Mouse (Mus musculus) embryonic facial prominence, embryonic 10.5 days (tissue): ENCODE results near the gene Rplp0. TPM values are rescaled to one million over a fixed set of nuclear protein-coding genes. Genes with fewer than 3 reads are reported as not detected.
"Not testable (repeated sequence)": the region's sequence is repeated elsewhere in the genome, so short reads cannot be mapped to it uniquely, and the experiment has no call there.

Experiments used
- DNase-seq: peaks from one replicate; pipeline ENCODE4 v3.0.0-alpha.2; 2017; ENCODE audit warnings: low spot score
- H3K27ac ChIP-seq: fragments of 300-500 bp; sonication (generic); replicated peaks from 2 replicates; pipeline ENCODE4 v1.5.1; 2016; ENCODE audit warnings: mild to moderate bottlenecking
- H3K27me3 ChIP-seq: fragments of 300-500 bp; sonication (generic); replicated peaks from 2 replicates; pipeline ENCODE4 v1.6.1; 2016; ENCODE audit warnings: low read depth, mild to moderate bottlenecking; ENCODE audit not compliant: poor library complexity, severe bottlenecking
- H3K36me3 ChIP-seq: fragments of 300-500 bp; sonication (generic); replicated peaks from 2 replicates; pipeline ENCODE4 v1.6.1; 2016; ENCODE audit warnings: mild to moderate bottlenecking, moderate library complexity
- H3K4me1 ChIP-seq: fragments of 300-500 bp; sonication (generic); 2 replicates; pipeline ENCODE4 v1.6.1; 2016
- H3K4me3 ChIP-seq: fragments of 300-500 bp; sonication (generic); 2 replicates; pipeline ENCODE4 v1.5.1; 2016; ENCODE audit warnings: mild to moderate bottlenecking, moderate library complexity
- H3K9me3 ChIP-seq: fragments of 300-500 bp; sonication (generic); 2 replicates; pipeline ENCODE4 v1.6.1; 2016; ENCODE audit warnings: mild to moderate bottlenecking
- WGBS: fragments of 180-500 bp; shearing (Covaris S2); methylation state at CpG from one replicate; pipeline ENCODE4 v1.1.7; 2016; 5-methylcytosine and 5-hydroxymethylcytosine counted together
- polyA plus RNA-seq: library from polyadenylated mRNA; unstranded; fragments of >200 nt; fragmentation: Nextera tagmentation; extraction: Ambion mirVana; gene quantifications from 2 replicates; pipeline ENCODE4 v1.2.1, GENCODE M21; 2016

The Rplp0 gene
- 1,413 and 1,489 TPM in 2 replicates for polyA plus RNA-seq

DNA sequence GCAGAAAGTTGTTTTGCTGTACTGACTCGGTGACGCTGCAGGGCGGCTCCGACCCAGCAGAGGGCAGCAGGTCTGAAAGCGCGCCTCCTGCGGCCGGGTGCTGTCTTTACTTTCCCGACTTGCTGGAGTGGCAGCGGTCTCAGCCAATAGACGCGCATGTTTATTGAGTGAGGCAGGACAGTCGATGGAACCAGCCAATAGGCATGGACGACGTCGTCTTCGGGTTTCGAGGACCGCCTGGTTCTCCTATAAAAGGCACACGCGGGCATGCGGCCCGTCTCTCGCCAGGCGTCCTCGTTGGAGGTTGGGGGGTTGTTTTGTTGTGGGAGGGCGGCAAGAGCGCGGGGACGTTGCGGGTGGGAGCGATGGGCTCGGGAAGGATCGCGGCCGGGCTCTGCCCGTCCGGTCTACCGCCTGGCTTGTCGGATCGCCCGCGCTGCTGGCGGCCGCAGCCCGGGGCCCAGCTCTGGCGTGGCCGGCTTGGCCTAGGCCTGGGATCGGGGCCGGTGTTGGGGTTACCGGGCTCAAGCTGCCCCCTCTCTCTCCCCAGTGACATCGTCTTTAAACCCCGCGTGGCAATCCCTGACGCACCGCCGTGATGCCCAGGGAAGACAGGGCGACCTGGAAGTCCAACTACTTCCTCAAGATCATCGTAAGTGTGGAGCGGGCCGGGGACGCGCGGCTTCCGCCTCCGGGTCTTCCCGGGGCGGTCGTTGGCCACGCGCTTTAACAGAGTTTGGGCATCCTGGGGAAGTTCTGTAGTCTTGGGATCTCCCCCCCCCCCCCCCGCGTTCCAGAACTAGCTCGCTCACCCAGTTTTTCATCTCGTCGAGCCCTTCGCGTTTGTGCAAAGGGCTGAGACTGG, at the start of gene Rplp0:
Rplp0 (plus strand) TSS at position 231 of the 865 bp plus-strand sequence.
- under 1% methylated on average over 78 of the region's 78 CpGs for WGBS
- H3K36me3 ChIP-seq: peaks cover 54% of the 10 kb centered on the region
- H3K9me3 ChIP-seq: no peaks in the 10 kb centered on the region
- H3K4me1 ChIP-seq: peaks cover 40% of the 10 kb centered on the region
- peak within 1 kb of the TSS; percentile 84 for H3K4me3 ChIP-seq
- DNase-seq: peak; percentile 99
- H3K27ac ChIP-seq: peak within 1 kb of the TSS; percentile 95
- no peaks in the 10 kb centered on the region for H3K27me3 ChIP-seq

DNA sequence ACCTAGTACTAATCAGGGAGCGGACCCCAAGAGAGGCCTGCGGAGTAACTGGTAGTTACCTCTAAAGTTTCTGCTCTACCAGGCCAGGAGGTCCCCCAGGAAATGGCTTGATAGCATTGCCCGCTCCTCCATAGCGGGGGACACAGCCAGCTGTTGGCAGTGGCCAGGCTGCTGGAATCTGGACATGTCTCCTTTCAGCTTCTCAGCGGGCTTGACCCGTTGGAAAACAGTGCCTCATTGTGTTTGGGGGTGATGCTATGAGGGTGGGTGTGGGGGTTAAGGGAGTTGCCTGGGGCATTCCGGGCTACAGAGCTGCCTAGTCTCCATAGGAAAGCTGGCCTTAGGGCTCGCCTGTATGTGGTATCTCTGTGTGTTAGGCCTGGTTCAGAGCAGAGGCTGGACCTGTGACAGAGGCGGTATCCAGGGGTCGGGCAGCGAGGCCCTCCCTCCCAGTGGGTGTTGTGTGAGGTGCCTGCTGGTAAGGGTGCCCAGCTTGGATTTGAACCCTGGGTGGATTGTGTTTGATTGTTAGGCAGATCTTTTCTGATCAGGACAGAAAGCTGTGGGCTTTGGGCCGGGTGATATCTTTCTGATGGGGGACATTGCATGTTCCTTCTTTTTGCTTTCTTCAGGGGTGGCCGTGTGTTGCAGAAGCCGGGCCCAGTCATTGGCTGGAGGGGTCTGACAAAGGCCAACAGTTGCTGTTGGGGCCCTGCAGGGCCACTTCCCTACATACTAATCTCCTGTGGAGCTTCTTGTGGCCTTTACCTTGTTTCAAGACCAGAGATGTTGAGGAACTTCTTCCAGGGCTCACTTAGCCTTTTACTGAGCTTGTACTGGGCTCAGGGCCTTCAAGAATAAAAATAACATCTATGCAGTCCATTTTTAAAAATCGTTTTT, 49.2 kb upstream of the Rplp0 start:
- H3K27me3 ChIP-seq: no peaks in the 10 kb centered on the region
- peaks cover 70% of the 10 kb centered on the region for H3K4me1 ChIP-seq
- peaks cover 23% of the 10 kb centered on the region for H3K36me3 ChIP-seq
- H3K9me3 ChIP-seq: no peaks in the 10 kb centered on the region
- DNase-seq: peak; percentile 49
- WGBS: 51% methylated on average over 15 of the region's 15 CpGs
- peak overlapping the region; percentile 32 for H3K27ac ChIP-seq
- peak overlapping the region; percentile 91 for H3K4me3 ChIP-seq

DNA sequence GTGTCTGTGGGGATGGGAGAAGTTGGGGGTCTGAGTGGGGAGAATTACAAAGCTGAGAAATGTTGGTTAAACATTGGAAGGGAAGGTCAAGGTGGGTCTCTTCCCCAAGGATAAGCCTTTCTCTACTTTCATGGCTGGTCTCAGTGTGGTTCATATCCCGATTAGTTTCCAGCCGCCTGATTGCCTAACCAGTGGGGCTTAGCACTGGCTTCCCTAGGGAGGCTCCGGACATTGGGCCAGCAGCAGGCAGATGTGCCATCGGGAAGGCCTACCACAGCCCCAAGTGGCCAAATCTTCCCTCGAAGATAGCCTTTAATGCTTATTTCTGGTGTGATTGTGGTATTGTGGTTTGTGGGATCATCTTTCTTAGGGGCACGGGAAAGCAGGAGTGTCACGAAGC, 46.9 kb upstream of the Rplp0 start:
- Histone ChIP-seq H3K4me1 (peaks cover 73% of the 10 kb centered on the region), H3K27me3 (no peaks in the 10 kb centered on the region)
- 92% methylated on average over 7 of the region's 7 CpGs for WGBS

DNA sequence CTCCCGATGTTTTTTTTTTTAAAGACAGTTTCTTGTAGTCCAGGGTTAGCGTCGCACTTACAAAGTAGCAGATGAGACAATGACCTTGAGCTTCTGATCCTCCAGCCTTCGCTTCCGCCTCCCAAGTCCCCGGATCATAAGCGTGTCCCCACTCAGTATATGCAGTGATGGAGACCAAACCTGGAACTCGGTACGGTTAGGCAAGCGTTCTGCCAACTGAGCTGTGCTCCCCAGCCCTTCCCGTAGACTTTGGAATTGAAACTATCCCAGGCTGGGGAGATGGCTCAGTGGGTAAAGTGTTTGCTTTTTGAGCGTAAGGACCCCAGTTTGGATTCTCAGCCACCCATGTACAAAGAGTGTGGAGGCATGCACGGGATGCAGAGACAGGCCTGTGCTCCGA, 46.0 kb upstream of the Rplp0 start:
- WGBS: 98% methylated on average over 14 of the region's 14 CpGs
- Histone ChIP-seq H3K9me3 (no peaks in the 10 kb centered on the region), H3K27me3 (no peaks in the 10 kb centered on the region), H3K27ac (0 out of 2 replicates have a peak overlapping the region, but pooled peaks have one; percentile 4), H3K36me3 (peaks cover 47% of the 10 kb centered on the region), H3K4me3 (no peak overlapping the region), H3K4me1 (peaks cover 64% of the 10 kb centered on the region)
- no peak for DNase-seq

More for the DNA sequence above, 46.9 kb upstream of the Rplp0 start:
- no peak for DNase-seq
- H3K27ac ChIP-seq: no peak overlapping the region
- no peak overlapping the region for H3K4me3 ChIP-seq
- peaks cover 41% of the 10 kb centered on the region for H3K36me3 ChIP-seq
- H3K9me3 ChIP-seq: no peaks in the 10 kb centered on the region

DNA sequence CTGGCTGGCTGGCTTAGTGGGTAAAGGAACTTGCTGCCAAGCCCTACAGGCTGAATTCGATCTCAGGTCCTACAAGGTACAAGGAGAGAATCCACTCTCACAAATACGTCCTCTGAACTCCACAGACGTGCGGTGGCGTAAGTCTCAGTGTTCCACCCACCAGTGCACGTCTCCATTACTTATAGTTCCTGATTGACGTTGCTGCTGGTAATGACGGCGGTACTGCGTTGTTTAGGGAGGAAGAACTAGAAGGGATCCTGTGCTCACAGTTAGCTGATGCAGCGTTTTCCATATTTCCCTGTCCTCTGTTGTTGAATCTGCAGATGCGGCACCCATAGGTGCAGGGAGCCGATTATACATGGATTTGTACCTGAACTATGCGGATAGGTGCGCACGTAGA, 45.5 kb upstream of the Rplp0 start:
- DNase-seq: no peak
- Histone ChIP-seq H3K4me1 (peaks cover 59% of the 10 kb centered on the region), H3K27ac (peak overlapping the region; percentile 89; the same call in 1 of the 2 replicates), H3K36me3 (peaks cover 51% of the 10 kb centered on the region), H3K9me3 (no peaks in the 10 kb centered on the region), H3K27me3 (no peaks in the 10 kb centered on the region), H3K4me3 (no peak overlapping the region)
- WGBS: 95% methylated on average over 16 of the region's 16 CpGs

DNA sequence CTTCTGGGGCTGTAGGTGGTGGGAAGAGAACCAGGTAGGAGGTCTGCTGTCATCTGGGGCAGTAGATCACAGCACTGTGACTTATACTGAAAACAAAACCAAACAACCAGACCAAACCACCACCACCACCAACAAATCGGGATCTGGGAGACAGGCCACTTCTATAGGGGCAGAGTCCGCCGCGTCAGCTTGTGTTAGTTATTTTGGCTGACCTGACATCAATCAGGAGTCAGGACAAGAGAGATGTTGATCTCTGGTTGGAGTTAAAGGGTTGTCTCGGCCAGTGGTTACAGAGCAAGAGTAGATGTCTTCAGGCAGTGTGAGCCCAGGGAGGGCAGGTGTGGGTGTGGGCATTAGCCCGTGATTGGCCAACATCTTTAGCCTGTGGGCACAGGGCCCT, 44.9 kb upstream of the Rplp0 start:
- 66% methylated on average over 6 of the region's 6 CpGs for WGBS
- Histone ChIP-seq H3K27me3 (no peaks in the 10 kb centered on the region), H3K4me3 (peak overlapping the region; percentile 34), H3K36me3 (peaks cover 57% of the 10 kb centered on the region), H3K9me3 (no peaks in the 10 kb centered on the region), H3K27ac (peak overlapping the region; percentile 89), H3K4me1 (peaks cover 58% of the 10 kb centered on the region)
- DNase-seq: peak; percentile 28

DNA sequence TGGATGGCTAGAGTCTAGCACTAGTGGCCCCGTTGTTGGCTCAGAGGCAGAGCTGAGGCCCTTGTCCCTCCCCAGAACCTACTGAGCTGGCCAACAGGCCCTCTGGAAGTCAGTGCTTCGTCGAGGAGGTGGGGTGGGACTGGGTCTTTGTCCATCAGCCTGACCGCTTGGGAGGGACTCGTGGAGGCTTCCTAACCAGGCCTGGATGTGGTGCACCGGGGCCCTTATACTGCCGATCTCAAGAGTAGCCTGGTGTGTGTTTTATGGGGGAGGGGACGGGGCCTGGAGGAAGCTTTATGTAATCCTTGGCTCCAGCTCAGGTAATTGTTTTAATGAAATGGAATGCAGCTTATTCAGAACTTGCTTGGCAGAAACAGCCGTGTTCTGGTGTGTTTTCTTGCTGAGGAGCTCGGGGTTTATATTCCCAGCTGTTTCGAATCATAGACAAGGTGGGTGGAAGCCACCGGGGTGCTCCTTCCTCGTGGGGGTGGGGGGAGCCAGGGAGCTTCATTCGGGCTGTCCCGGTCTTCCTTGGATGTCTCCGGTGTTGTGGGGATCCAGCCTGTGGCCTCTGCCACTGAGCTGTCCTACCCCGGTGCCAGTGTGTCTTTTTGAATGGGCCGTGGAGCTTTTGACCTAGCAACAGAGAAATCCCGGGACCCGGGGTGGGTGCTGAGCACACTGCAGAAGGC, 44.2 kb upstream of the Rplp0 start:
- Histone ChIP-seq H3K9me3 (no peaks in the 10 kb centered on the region), H3K27ac (peak overlapping the region; percentile 89), H3K4me1 (peaks cover 54% of the 10 kb centered on the region), H3K36me3 (peaks cover 59% of the 10 kb centered on the region), H3K27me3 (no peaks in the 10 kb centered on the region), H3K4me3 (peak overlapping the region; percentile 34)
- WGBS: 51% methylated on average over 20 of the region's 20 CpGs
- peak; percentile 70 for DNase-seq

DNA sequence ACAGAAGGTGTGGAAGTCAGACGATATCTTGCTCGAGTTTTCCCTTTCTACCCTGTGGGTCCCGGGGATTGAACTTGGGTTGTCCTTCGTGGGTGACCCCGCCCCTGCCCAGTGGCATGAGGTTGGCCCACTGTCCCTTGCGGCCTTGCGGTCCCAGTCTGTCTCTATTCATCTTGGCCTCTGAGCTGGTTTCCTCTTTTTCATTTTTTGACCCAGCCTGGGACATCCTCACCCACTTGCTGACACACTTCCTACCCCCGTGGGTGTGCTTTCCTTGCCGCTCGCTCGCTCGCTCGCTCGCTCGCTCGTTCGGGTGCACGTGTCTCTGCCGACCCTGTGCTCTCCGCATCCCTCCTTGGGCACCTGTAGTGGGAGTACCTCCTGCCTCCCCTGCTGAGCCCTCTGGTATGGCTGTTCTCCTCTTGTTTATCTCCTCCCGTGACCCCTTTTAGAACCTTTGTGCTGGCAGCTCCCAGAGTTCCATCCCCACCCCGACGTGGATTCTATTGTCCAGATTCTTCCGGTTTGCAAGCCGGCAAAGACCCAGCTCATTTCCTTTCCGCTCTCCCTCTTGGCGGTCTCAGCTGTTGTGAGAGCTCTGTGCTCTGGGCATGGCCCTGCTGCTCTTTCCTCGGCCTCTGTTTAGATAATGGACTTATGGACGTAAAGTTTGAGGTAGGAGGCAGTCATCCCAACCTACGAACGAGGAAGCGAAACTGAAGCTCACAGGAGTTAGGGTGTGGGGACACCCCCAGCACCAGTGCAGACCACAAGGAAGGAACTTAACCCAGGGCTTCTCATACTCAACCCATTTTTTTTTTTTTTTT, 43.0 kb upstream of the Rplp0 start:
- Histone ChIP-seq H3K36me3 (peaks cover 57% of the 10 kb centered on the region), H3K27ac (peak overlapping the region; percentile 55; the same call in 1 of the 2 replicates), H3K9me3 (no peaks in the 10 kb centered on the region), H3K27me3 (no peaks in the 10 kb centered on the region), H3K4me3 (no peak overlapping the region), H3K4me1 (peaks cover 63% of the 10 kb centered on the region)
- WGBS: 87% methylated on average over 32 of the region's 32 CpGs
- DNase-seq: no peak

DNA sequence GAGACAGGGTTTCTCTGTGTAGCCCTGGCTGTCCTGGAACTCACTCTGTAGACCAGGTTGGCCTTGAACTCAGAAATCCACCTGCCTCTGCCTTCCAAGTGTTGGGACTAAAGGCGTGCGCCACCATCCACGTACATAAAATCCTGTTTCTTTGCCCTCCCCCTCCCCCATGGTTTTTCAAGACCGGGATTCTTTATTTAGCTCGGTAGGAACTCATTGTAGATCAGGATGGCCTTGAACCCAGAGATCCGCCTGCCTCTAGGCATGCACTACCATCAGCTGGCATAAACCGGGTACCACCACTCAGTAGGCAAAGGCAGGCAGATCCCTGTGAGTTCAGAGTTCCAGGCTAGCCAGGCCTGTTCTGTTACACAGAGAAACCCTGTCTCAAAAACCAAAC, 42.4 kb upstream of the Rplp0 start:
- no peaks in the 10 kb centered on the region for H3K27me3 ChIP-seq
- no peaks in the 10 kb centered on the region for H3K9me3 ChIP-seq
- no peak overlapping the region for H3K27ac ChIP-seq
- H3K4me1 ChIP-seq: peaks cover 65% of the 10 kb centered on the region
- no peak overlapping the region for H3K4me3 ChIP-seq
- 93% methylated on average over 7 of the region's 7 CpGs for WGBS
- H3K36me3 ChIP-seq: peaks cover 54% of the 10 kb centered on the region
- DNase-seq: no peak

DNA sequence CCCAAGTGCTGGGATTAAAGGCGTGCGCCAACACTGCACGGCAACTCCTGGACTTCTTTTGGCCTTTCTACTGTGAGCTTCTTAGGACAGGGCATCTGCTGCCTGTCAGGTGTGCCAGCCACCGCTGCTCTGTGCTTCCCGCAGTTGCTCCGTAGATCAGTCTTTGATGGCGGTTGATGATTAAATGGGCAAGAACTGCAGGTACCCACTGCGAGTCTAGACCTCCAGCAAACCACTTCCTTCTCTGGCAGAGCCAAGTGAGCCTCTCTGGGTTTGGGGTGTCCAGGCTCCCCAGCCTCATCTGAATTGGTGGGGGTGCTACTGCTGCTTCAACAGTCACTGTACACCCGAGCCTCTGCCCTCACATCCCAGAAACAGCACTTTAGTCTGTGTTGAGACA, 41.8 kb upstream of the Rplp0 start:
- peaks cover 49% of the 10 kb centered on the region for H3K36me3 ChIP-seq
- DNase-seq: no peak
- no peak overlapping the region for H3K27ac ChIP-seq
- whole genome bisulfite sequencing: 93% methylated on average over 9 of the region's 9 CpGs
- no peak overlapping the region for H3K4me3 ChIP-seq
- H3K27me3 ChIP-seq: no peaks in the 10 kb centered on the region
- no peaks in the 10 kb centered on the region for H3K9me3 ChIP-seq
- peaks cover 65% of the 10 kb centered on the region for H3K4me1 ChIP-seq

DNA sequence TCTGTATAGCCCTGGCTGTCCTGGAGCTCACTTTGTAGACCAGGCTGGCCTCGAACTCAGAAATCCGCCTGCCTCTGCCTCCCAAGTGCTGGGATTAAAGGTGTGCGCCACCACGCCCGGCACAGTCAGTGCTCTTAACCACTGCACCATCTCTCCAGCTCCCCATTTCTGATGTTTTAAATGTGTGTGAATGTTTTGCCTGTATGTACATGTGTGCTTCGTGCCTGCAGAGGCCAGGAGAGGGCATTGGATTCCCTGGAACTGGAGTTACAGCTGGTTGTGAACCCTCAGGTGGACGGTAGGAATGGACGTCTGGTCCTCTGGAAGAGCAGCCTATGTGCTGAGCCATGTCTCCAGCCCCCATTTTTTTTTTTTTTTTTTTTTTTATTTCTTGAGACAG, 41.1 kb upstream of the Rplp0 start:
- Histone ChIP-seq H3K36me3 (peaks cover 42% of the 10 kb centered on the region), H3K4me1 (peaks cover 71% of the 10 kb centered on the region)
- WGBS: 92% methylated on average over 8 of the region's 8 CpGs
- DNase-seq, H3K27me3 ChIP-seq, H3K27ac ChIP-seq, H3K4me3 ChIP-seq, H3K9me3 ChIP-seq: not testable (repeated sequence)
